Mouse (Mus musculus): ENCODE measurements around the gene Brsk2. TPM values are rescaled to one million over a fixed set of nuclear protein-coding genes. Genes with fewer than 3 reads are reported as not detected.
A peak's percentile ranks its signal among the peaks of the same experiment; 100 is the strongest.
"Not testable (repeated sequence)": the region's sequence is repeated elsewhere in the genome, so short reads cannot be mapped to it uniquely, and the experiment has no call there.

The Brsk2 gene
- polyA plus RNA-seq (2015; fragmentation: Nextera tagmentation; extraction: Ambion mirVana), result 0.09 and 0.21 TPM in 2 replicates

DNA sequence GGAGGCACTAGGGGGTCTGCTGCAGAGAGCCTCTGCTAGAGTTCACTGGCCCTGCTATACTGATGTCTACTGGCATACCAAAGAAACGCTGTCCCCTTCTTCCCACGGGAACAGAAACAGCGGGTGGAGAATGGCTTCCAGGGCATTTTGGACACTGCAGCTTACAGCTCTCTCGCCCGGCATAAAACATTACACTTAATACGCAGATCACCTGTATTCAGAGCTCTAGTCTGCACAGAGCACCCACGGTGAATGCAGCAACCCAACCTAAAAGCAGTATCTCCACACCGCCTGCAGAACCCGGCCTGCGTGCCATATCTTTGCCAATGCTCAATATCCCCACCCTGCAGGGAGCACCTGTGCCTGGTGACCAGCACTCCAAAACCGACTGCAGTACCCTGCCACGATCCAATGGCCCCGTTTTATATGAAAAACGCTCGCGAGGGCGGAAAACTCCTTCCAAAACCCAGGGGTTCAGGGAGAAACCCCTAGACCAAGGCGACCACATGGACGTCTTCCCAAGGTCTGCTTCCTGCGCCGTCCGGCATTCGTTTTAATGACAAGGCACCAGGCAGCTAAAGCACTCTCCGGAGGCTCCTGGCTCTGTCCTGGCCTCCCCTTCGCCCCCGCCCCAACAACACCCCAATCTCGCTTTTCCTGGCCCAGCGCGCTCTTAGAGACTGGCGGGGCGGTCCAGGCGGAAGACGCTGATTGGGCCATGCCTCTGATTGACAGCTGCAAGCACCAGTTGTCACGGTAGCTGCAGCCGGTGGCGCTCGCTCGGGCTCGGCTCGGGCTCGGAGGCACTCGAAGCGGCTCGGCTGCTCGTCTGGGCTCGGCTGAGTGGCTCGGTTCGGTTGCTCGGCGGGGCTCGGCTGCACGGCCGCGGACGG lies at the start of gene Brsk2:
Gene Brsk2 (plus strand): TSS at position 846 of the 893 bp plus-strand sequence.
- Histone ChIP-seq H3K9ac (ENCODE audit: low read depth, low read length) (no peak within 1 kb of the TSS), H3K4me2 (ENCODE audit: low read depth, low read length) (peak within 1 kb of the TSS; percentile 53), H3K27ac (ENCODE audit: low read length) (no peak within 1 kb of the TSS), H3K27me3 (ENCODE audit: control insufficient read depth, insufficient read depth, low read depth, low read length) (peaks cover 65% of the 10 kb centered on the region), H3K4me3 (ENCODE audit: low read depth, low read length) (peak within 1 kb of the TSS; percentile 39), H3K4me1 (ENCODE audit: control insufficient read depth, low read depth, low read length) (peaks cover 4% of the 10 kb centered on the region; the same call in 1 of the 2 replicates), H3K9me3 (replicated peaks; ENCODE audit: control insufficient read depth, low read length) (no peaks in the 10 kb centered on the region), H3K36me3 (ENCODE audit: control insufficient read depth, insufficient read depth) (no peaks in the 10 kb centered on the region)
- 2% methylated on average over 55 of the region's 55 CpGs for whole genome bisulfite sequencing (ENCODE audit: insufficient replicate concordance)
- peak; percentile 94 for ATAC-seq (ENCODE audit: low read depth)

DNA sequence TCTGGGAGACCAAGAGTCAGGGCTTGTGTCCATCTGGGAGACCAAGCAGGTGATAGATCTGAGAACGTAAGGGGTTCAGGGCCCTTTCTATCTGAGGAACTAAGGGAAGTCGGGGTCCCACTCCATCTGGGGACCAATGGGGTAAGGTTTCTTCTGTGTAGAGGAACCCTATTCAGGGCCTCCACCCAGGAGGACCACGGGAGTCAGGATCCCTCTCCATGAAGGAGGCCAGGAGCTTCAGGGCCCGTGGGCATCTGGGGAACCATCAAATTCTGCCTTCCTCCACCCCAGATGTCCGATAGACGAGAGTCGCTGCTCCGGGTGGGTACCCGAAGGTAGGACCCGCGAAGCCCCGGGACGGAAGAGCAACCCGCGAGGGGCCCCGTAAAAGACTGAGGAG lies 47.7 kb upstream of the Brsk2 start:
- H3K36me3 ChIP-seq (ENCODE audit: control insufficient read depth, insufficient read depth), result no peaks in the 10 kb centered on the region
- peaks cover 6% of the 10 kb centered on the region for H3K27me3 ChIP-seq (ENCODE audit: control insufficient read depth, insufficient read depth, low read depth, low read length)
- peak overlapping the region; percentile 91 for H3K9ac ChIP-seq (ENCODE audit: low read depth, low read length)
- peaks cover 20% of the 10 kb centered on the region for H3K4me1 ChIP-seq (ENCODE audit: control insufficient read depth, low read depth, low read length)
- peak overlapping the region; percentile 79 for H3K27ac ChIP-seq (ENCODE audit: low read length)
- H3K4me2 ChIP-seq (ENCODE audit: low read depth, low read length), result peak overlapping the region; percentile 89
- WGBS (ENCODE audit: insufficient replicate concordance), result 0% methylated on average over 16 of the region's 16 CpGs
- no peaks in the 10 kb centered on the region for H3K9me3 ChIP-seq (replicated peaks; ENCODE audit: control insufficient read depth, low read length)
- peak; percentile 48 for ATAC-seq (ENCODE audit: low read depth)
- peak overlapping the region; percentile 85 for H3K4me3 ChIP-seq (ENCODE audit: low read depth, low read length)

DNA sequence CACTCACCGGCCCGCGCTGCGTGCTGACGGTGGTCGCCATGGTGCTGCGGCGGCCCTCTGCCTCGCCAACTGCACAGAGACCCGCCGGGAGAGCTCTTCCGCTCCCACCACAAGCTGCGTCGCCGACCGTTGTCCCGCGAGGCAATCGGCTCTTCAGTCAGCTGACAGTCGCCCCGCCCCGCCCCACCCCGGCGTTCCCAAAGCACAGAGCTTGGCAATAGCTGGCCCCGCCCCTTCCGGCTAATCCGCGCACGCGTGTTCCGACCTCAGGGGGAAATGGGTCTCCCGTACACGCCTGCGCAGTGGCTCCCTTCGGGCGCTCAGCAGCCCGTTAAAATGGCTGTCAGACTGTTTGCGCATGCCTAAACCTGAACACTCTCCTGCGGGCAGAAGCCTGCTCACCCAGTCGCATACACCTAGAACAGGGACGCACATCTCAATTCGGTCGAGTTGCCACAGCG lies 47.3 kb upstream of the Brsk2 start:
- H3K4me2 ChIP-seq (ENCODE audit: low read depth, low read length), result peak overlapping the region; percentile 89
- peak overlapping the region; percentile 85 for H3K4me3 ChIP-seq (ENCODE audit: low read depth, low read length)
- H3K36me3 ChIP-seq (ENCODE audit: control insufficient read depth, insufficient read depth), result no peaks in the 10 kb centered on the region
- peaks cover 6% of the 10 kb centered on the region for H3K27me3 ChIP-seq (ENCODE audit: control insufficient read depth, insufficient read depth, low read depth, low read length)
- WGBS (ENCODE audit: insufficient replicate concordance), result under 1% methylated on average over 44 of the region's 44 CpGs
- no peaks in the 10 kb centered on the region for H3K9me3 ChIP-seq (replicated peaks; ENCODE audit: control insufficient read depth, low read length)
- H3K9ac ChIP-seq (ENCODE audit: low read depth, low read length), result peak overlapping the region; percentile 91
- peak; percentile 98 for ATAC-seq (ENCODE audit: low read depth)
- H3K27ac ChIP-seq (ENCODE audit: low read length), result peak overlapping the region; percentile 79
- peaks cover 20% of the 10 kb centered on the region for H3K4me1 ChIP-seq (ENCODE audit: control insufficient read depth, low read depth, low read length)

DNA sequence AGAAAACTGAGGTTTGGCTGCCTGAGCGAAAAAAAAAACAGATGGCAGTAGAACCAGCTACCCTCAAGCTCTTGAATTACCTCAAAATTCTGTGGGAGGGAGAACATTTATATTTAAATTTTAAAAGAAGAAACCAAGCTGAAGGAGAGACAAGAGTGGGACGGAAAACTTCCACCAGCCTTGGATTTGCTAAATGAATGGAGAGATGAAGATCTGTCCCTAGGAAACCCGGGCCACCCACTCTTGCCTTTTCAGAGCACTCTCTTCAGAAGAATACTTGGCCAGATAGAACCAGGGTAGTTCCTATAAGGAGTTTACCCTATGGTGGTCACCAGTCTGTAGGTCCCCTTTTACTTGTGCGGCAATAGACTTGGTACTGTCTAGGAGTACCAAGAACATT lies 46.8 kb upstream of the Brsk2 start:
- Histone ChIP-seq H3K4me2 (ENCODE audit: low read depth, low read length) (peak overlapping the region; percentile 89), H3K9ac (ENCODE audit: low read depth, low read length) (peak overlapping the region; percentile 64), H3K36me3 (ENCODE audit: control insufficient read depth, insufficient read depth) (no peaks in the 10 kb centered on the region), H3K27ac (ENCODE audit: low read length) (no peak overlapping the region), H3K4me1 (ENCODE audit: control insufficient read depth, low read depth, low read length) (peaks cover 20% of the 10 kb centered on the region), H3K27me3 (ENCODE audit: control insufficient read depth, insufficient read depth, low read depth, low read length) (peaks cover 6% of the 10 kb centered on the region), H3K4me3 (ENCODE audit: low read depth, low read length) (peak overlapping the region; percentile 85), H3K9me3 (replicated peaks; ENCODE audit: control insufficient read depth, low read length) (no peaks in the 10 kb centered on the region)
- 76% methylated on average over 4 of the region's 4 CpGs for WGBS (ENCODE audit: insufficient replicate concordance)
- no peak for ATAC-seq (ENCODE audit: low read depth)

DNA sequence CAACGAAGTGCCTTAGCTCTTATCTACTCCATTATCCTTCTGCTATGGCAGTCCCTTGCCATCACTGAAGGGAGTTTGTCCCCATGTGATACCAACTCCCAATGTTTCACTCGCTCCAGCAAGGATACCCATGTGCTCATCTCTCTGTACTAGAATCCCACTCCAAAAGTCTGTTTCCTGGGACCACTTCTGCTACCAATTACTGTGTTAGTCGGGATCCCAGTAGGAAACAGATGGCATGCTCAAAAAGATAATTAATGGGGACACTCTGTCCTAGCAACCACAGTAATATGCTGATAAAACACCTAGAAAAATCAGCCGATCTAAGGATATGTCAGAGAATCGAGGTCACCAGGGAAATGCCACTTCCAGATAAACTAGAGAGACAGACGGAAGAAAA lies 41.0 kb upstream of the Brsk2 start:
- Histone ChIP-seq H3K36me3 (ENCODE audit: control insufficient read depth, insufficient read depth) (no peaks in the 10 kb centered on the region), H3K4me2 (ENCODE audit: low read depth, low read length) (no peak overlapping the region), H3K27ac (ENCODE audit: low read length) (no peak overlapping the region), H3K4me1 (ENCODE audit: control insufficient read depth, low read depth, low read length) (no peaks in the 10 kb centered on the region), H3K9ac (ENCODE audit: low read depth, low read length) (no peak overlapping the region), H3K4me3 (ENCODE audit: low read depth, low read length) (no peak overlapping the region), H3K9me3 (replicated peaks; ENCODE audit: control insufficient read depth, low read length) (no peaks in the 10 kb centered on the region), H3K27me3 (ENCODE audit: control insufficient read depth, insufficient read depth, low read depth, low read length) (peaks cover 11% of the 10 kb centered on the region)
- ATAC-seq (ENCODE audit: low read depth), result no peak
- WGBS (ENCODE audit: insufficient replicate concordance), result 46% methylated on average over 6 of the region's 6 CpGs

DNA sequence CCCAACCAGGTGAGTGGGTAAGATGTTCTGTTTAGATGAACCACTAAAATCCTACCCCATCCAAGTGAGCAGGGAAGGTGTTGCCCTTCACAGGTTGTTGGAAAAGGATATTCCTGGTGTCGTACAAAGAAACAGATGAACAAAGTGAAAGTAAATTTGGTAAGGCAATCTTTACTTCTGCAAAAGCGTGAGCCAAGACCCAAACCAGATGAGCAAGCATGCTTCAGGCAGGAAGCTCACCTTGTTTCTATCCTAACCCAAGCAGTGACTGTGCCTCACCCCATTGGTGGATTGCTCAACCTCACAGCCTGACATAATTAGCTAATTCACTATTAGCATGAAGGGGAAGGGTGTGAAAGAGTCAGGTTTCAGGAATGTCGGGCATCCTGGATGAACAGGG lies 38.2 kb upstream of the Brsk2 start:
- no peak for ATAC-seq (ENCODE audit: low read depth)
- Histone ChIP-seq H3K9me3 (replicated peaks; ENCODE audit: control insufficient read depth, low read length) (no peaks in the 10 kb centered on the region), H3K9ac (ENCODE audit: low read depth, low read length) (no peak overlapping the region), H3K27ac (ENCODE audit: low read length) (no peak overlapping the region), H3K36me3 (ENCODE audit: control insufficient read depth, insufficient read depth) (no peaks in the 10 kb centered on the region), H3K4me1 (ENCODE audit: control insufficient read depth, low read depth, low read length) (no peaks in the 10 kb centered on the region), H3K4me3 (ENCODE audit: low read depth, low read length) (no peak overlapping the region), H3K27me3 (ENCODE audit: control insufficient read depth, insufficient read depth, low read depth, low read length) (peaks cover 5% of the 10 kb centered on the region), H3K4me2 (ENCODE audit: low read depth, low read length) (no peak overlapping the region)
- WGBS (ENCODE audit: insufficient replicate concordance), result 44% methylated on average over 3 of the region's 3 CpGs

DNA sequence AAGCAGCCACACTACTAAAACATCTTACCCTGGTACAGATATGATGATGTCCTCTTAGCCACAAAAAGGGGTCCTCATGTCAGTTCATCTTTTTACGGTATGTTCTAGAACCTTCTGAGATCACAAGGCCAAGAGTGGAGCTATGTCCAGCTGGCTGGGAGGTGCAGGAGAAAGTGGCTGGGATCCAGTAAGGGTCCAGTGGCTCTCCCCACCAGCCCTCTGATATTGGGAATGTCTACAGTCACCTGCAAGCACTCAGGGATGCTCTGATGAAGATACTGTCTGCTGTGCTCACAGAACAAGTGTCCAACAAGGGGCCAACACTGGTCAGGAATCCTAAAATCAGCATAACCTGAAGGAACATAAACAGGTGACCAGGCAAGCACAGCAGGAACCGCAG lies 31.1 kb upstream of the Brsk2 start, which contains the start of gene Tollip:
Gene Tollip (minus strand): TSS at position 101 of the 400 bp plus-strand sequence.
- Histone ChIP-seq H3K27ac (ENCODE audit: low read length) (no peak within 1 kb of the TSS), H3K9me3 (replicated peaks; ENCODE audit: control insufficient read depth, low read length) (no peaks in the 10 kb centered on the region), H3K4me2 (ENCODE audit: low read depth, low read length) (no peak within 1 kb of the TSS), H3K27me3 (ENCODE audit: control insufficient read depth, insufficient read depth, low read depth, low read length) (no peaks in the 10 kb centered on the region; the same call in none of the 2 replicates), H3K36me3 (ENCODE audit: control insufficient read depth, insufficient read depth) (no peaks in the 10 kb centered on the region), H3K9ac (ENCODE audit: low read depth, low read length) (no peak within 1 kb of the TSS), H3K4me3 (ENCODE audit: low read depth, low read length) (no peak within 1 kb of the TSS), H3K4me1 (ENCODE audit: control insufficient read depth, low read depth, low read length) (no peaks in the 10 kb centered on the region)
- no peak for ATAC-seq (ENCODE audit: low read depth)
- WGBS (ENCODE audit: insufficient replicate concordance), result 58% methylated on average over 2 of the region's 2 CpGs

DNA sequence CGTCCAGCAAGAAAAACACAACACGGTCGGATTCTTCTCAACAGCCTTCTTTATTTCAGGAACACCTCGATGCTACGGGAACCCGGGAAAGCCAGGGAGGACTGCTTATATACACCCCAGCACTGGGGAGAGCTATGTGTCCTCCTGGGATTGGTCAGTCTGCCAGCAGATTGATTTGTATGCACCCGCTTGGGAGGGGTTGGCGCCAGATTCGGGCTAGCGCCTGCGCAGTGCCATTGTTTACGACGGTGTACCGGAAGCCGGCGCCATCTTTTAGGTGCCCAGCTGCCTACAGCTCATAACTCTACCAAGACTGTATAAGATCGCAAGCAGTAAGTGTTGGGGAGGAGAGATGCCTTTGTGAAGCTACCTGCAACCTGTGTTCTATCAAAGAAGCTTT lies 25.4 kb upstream of the Brsk2 start:
- H3K4me1 ChIP-seq (ENCODE audit: control insufficient read depth, low read depth, low read length); H3K9ac ChIP-seq (ENCODE audit: low read depth, low read length); ATAC-seq (ENCODE audit: low read depth); H3K27me3 ChIP-seq (ENCODE audit: control insufficient read depth, insufficient read depth, low read depth, low read length); H3K4me3 ChIP-seq (ENCODE audit: low read depth, low read length); H3K4me2 ChIP-seq (ENCODE audit: low read depth, low read length); H3K36me3 ChIP-seq (ENCODE audit: control insufficient read depth, insufficient read depth); H3K27ac ChIP-seq (ENCODE audit: low read length); H3K9me3 ChIP-seq (replicated peaks; ENCODE audit: control insufficient read depth, low read length): not testable (repeated sequence)
- WGBS (ENCODE audit: insufficient replicate concordance), result 84% methylated on average over 17 of the region's 17 CpGs

DNA sequence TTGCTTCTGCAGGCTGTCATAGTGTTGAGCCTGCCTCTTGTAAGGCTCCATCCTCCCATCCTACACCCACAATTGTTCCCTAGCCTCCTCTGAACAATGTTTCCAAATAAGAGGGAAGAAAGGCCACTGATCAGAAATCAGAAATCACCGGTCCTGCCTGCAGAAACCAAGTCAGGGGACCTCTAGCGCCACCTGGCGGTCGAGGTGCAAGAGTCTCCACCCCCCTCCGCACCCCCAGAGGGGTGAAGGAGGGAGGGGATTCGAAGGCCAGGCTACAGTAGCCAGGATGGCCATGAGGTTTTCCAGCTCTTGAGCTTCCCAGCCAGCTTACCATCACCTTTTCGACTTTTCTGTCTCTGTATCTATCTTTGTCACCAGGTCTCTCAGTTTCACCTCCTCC lies 24.6 kb upstream of the Brsk2 start:
- Histone ChIP-seq H3K9ac (ENCODE audit: low read depth, low read length) (no peak overlapping the region), H3K4me2 (ENCODE audit: low read depth, low read length) (no peak overlapping the region), H3K4me1 (ENCODE audit: control insufficient read depth, low read depth, low read length) (no peaks in the 10 kb centered on the region), H3K27me3 (ENCODE audit: control insufficient read depth, insufficient read depth, low read depth, low read length) (no peaks in the 10 kb centered on the region; the same call in 1 of the 2 replicates), H3K4me3 (ENCODE audit: low read depth, low read length) (no peak overlapping the region), H3K9me3 (replicated peaks; ENCODE audit: control insufficient read depth, low read length) (no peaks in the 10 kb centered on the region), H3K36me3 (ENCODE audit: control insufficient read depth, insufficient read depth) (no peaks in the 10 kb centered on the region), H3K27ac (ENCODE audit: low read length) (no peak overlapping the region)
- no peak for ATAC-seq (ENCODE audit: low read depth)
- WGBS (ENCODE audit: insufficient replicate concordance), result 4% methylated on average over 7 of the region's 7 CpGs
